Mouse (Mus musculus) E14TG2a.4 (cell line): ENCODE measurements around the gene Strn3.
"Not testable (repeated sequence)": the region's sequence is repeated elsewhere in the genome, so short reads cannot be mapped to it uniquely, and the experiment has no call there.

Source experiments
- H3K27me3 ChIP-seq: 2 replicates; pipeline ENCODE4 v1.6.1; 2014; ENCODE audit warnings: low read length, control low read depth; ENCODE audit not compliant: insufficient read depth
- H3K36me3 ChIP-seq: 2 replicates; pipeline ENCODE4 v1.6.1; 2014; ENCODE audit warnings: low read length, control low read depth; ENCODE audit not compliant: insufficient read depth
- H3K4me1 ChIP-seq: replicated peaks from 2 replicates; pipeline ENCODE4 v1.6.1; 2014; ENCODE audit warnings: low read depth, low read length, control low read depth
- H3K4me3 ChIP-seq: replicated peaks from 2 replicates; pipeline ENCODE4 v1.5.1; 2014; ENCODE audit warnings: mild to moderate bottlenecking, low read length
- H3K9me3 ChIP-seq: 2 replicates; pipeline ENCODE4 v1.6.1; 2014; ENCODE audit warnings: low read length, control low read depth
- CTCF ChIP-seq: conservative IDR thresholded peaks from 2 replicates; pipeline ENCODE4 v1.5.1; 2014; ENCODE audit warnings: low read length
- NANOG ChIP-seq: IDR thresholded peaks from 2 replicates; pipeline ENCODE4 v1.6.1; 2014; ENCODE audit warnings: borderline replicate concordance, low read length, mixed read lengths
- POU5F1 ChIP-seq: IDR thresholded peaks from 2 replicates; pipeline ENCODE4 v1.6.1; 2014; ENCODE audit warnings: low read length, borderline replicate concordance

Strn3 gene

DNA sequence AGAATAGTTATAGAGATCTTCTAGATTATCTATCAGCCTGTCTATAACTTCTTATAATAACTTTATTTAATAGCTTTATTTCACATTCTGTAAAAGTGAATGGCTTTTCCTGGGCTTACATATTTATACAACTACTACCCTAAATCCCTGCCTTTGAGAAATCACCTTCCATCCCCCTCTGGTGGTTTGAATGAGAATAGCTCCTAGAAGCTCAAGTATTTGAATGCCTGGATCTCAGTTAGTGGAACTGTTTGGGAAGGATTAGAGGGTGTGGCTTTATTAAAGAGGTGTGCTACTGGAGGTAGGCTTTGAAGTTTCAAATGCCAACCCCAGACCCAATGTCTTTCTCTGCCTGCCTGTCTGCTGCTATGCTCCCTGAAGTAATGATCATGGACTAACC lies 10.0 kb upstream of the Strn3 start:
- Histone ChIP-seq H3K9me3 (peaks cover 6% of the 10 kb centered on the region), H3K36me3 (no peaks in the 10 kb centered on the region), H3K27me3 (no peaks in the 10 kb centered on the region), H3K4me1 (peaks cover 39% of the 10 kb centered on the region), H3K4me3 (no peak overlapping the region)
- peak; percentile 45 for TF ChIP-seq CTCF
- no peak for TF ChIP-seq POU5F1
- no peak for TF ChIP-seq NANOG

DNA sequence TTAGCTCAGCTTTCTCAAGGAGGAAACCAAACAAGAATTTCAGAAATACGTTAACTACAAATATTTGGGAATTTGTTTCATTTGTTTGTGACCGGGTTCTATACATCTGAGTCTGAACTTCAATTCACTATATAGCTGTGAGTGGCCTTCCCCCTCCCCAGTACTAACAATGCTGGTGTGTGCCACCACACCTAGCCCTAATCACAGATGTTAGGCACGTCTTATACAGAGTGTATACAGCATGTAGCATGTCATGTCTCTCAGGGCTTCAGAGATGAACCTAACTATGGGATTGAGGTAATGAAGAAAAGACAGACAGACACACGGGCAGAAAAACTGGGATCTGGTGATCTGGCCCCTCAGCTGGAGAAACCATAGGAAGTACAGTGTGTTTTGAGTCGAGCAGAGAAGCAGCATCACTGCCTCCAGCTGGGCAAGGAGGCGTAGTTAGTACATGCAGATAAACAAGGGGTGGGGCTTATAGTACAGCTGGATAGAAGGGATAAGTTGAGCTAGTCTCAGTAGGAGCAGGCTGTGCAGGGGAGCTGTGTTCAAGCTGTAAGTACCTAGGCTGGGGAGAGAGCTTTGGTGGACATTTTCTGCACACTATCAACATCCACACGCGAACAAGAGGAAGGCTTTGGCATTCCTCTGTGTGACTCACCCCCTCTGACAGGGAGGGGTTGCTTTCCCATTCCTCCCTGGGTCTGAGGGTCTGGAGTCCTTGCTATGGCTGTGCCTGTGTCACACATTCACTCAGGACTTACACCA lies 8.1 kb upstream of the Strn3 start:
- TF ChIP-seq NANOG, result no peak
- Histone ChIP-seq H3K27me3 (no peaks in the 10 kb centered on the region), H3K4me3 (no peak overlapping the region), H3K36me3 (no peaks in the 10 kb centered on the region), H3K4me1 (peaks cover 37% of the 10 kb centered on the region), H3K9me3 (peaks cover 6% of the 10 kb centered on the region)

GRCm38 (mm10) chr12:51696157-51696556 lies 4.5 kb upstream of the Strn3 start:
- TF ChIP-seq POU5F1, result no peak
- no peak for TF ChIP-seq NANOG
- TF ChIP-seq CTCF, result no peak
- Histone ChIP-seq H3K4me3 (no peak overlapping the region), H3K36me3 (no peaks in the 10 kb centered on the region), H3K9me3 (no peaks in the 10 kb centered on the region), H3K4me1 (peaks cover 41% of the 10 kb centered on the region), H3K27me3 (no peaks in the 10 kb centered on the region)

- no peaks in the 10 kb centered on the region for H3K9me3 ChIP-seq
- no peak overlapping the region for H3K4me3 ChIP-seq
- no peaks in the 10 kb centered on the region for H3K36me3 ChIP-seq
- TF ChIP-seq CTCF (no peak), POU5F1 (no peak), NANOG (no peak)
- H3K4me1 ChIP-seq, result peaks cover 44% of the 10 kb centered on the region
- H3K27me3 ChIP-seq, result no peaks in the 10 kb centered on the region
Measured at GRCm38 (mm10) chr12:51694966-51695365, 3.3 kb upstream of the Strn3 start.

DNA sequence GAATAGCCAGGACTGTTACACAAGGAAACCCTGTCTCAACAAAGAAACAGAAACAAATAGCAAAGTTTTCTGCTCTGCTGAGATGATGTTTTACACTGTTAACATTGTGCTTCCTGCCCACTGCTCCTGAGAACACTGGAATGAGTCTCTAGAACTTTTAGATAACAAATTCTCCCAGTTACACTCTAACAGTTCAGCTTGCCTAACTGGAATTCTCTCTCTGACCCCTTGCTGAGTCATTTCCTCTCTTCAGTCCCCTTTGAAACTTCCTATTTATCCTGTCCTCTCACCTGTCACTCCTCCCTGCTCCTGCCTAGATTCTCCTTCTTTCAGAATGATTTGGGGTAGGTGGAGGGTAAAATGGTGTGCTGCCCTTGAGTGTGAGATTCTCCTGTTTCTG lies 2.4 kb upstream of the Strn3 start:
- H3K36me3 ChIP-seq, result no peaks in the 10 kb centered on the region
- peak overlapping the region; percentile 11; the same call in 1 of the 2 replicates for H3K4me3 ChIP-seq
- no peaks in the 10 kb centered on the region for H3K27me3 ChIP-seq
- H3K9me3 ChIP-seq, result no peaks in the 10 kb centered on the region
- TF ChIP-seq NANOG (no peak), POU5F1 (no peak), CTCF (no peak)
- peaks cover 47% of the 10 kb centered on the region for H3K4me1 ChIP-seq

DNA sequence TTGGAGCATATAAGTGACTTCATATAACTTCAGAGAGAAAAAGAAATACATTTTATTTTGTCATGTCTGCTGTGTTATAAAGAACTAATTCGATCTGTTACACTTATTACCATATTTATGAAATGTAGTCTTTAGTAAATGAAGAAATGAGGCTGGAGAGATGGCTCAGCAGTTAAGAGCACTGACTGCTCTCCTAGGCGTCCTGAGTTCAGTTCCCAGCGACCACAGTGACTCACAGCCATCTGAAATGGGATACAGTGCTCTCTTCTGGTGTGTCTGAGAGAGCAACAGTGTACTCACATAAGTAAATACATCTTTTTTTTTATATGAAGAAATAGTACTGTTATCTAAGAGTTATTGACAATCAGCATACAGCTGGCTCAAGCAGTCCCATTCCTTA lies 1.7 kb upstream of the Strn3 start:
- no peak for TF ChIP-seq CTCF
- TF ChIP-seq POU5F1, result no peak
- no peaks in the 10 kb centered on the region for H3K36me3 ChIP-seq
- no peaks in the 10 kb centered on the region for H3K9me3 ChIP-seq
- H3K4me1 ChIP-seq, result peaks cover 52% of the 10 kb centered on the region
- H3K4me3 ChIP-seq, result no peak overlapping the region
- no peaks in the 10 kb centered on the region for H3K27me3 ChIP-seq

GRCm38 (mm10) chr12:51692870-51693269 lies 1.2 kb upstream of the Strn3 start:
- H3K9me3 ChIP-seq, H3K36me3 ChIP-seq, H3K27me3 ChIP-seq: not testable (repeated sequence)
- Histone ChIP-seq H3K4me3 (peak overlapping the region; percentile 96), H3K4me1 (peaks cover 57% of the 10 kb centered on the region)

DNA sequence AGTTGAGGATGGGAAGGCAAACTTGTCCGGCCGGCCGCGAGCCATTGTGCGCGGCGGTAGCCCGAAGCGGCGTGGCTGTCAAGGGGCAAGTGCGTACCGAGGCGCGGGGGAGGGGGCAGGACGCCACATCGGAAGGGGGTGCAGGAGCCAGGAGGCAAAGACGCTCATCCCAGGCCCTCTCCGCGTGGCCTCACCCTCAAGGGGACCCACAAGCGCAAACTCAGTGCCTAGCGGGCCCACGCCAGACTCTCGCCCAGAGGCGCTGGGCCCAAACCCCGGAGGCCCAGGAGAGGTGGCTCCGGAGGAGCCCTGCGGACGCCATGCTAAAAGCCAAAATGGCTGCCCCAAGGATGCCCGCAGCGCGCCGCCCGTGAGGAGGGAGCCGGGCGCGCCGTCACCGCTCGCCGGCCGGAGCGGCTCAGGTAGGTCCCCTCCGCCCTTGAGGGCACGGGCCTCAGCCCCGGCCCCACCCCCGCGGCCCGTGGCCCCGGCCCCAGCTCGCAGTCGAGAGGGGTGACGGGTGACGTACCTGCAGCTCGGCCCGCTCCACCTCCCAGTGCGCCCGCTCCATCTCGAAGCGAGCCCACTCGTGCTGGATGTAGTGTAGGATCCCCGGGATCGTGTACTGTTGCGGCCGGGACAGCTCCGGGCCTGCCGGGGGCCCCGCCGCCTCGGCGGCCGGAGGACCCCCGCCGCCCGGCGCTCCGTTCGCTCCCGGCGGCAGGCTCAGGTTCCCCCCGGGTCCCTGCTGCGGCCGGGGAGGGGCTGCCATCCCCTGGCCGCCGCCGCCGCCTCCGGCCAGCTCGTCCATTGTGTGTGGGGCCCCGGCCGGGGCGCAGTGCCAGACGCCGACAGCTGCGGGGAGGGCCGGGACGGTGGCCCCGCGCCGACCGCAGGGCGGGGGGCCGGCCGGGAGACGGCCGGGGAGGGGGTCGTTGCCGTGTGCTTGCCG lies 528 bp downstream of the Strn3 start, which contains the start of gene Ap4s1:
Ap4s1 (plus strand) TSS at position 141 of the 952 bp plus-strand sequence.
- TF ChIP-seq POU5F1 (no peak), NANOG (no peak)

GRCm38 (mm10) chr12:51688546-51688945 lies 3.2 kb downstream of the Strn3 start:
- Histone ChIP-seq H3K27me3 (no peaks in the 10 kb centered on the region), H3K36me3 (no peaks in the 10 kb centered on the region; the same call in 1 of the 2 replicates), H3K4me3 (no peak overlapping the region), H3K4me1 (peaks cover 61% of the 10 kb centered on the region), H3K9me3 (no peaks in the 10 kb centered on the region)
- TF ChIP-seq NANOG, result no peak
- TF ChIP-seq CTCF, result no peak
- no peak for TF ChIP-seq POU5F1

More for the DNA sequence above, 528 bp downstream of the Strn3 start, which contains the start of gene Ap4s1:
- Histone ChIP-seq H3K4me3 (peak within 1 kb of the TSS; percentile 96), H3K36me3 (no peaks in the 10 kb centered on the region), H3K9me3 (no peaks in the 10 kb centered on the region), H3K4me1 (peaks cover 69% of the 10 kb centered on the region), H3K27me3 (no peaks in the 10 kb centered on the region)
